Mouse (Mus musculus) hindbrain, postnatal 0 days (tissue): ENCODE results near the gene Med31. TPM values are rescaled to one million over a fixed set of nuclear protein-coding genes. Genes with fewer than 3 reads are reported as not detected.
A peak's percentile ranks its signal among the peaks of the same experiment; 100 is the strongest.
"Not testable (repeated sequence)": the region's sequence is repeated elsewhere in the genome, so short reads cannot be mapped to it uniquely, and the experiment has no call there.

ENCODE experiments used
- ATAC-seq: fragments of 200-750 bp; cut with Nextera tagmentation; 2 replicates; pipeline ENCODE4 v1.8.0; 2017; ENCODE audit warnings: mild to moderate bottlenecking, moderate TSS enrichment, moderate library complexity
- DNase-seq: peaks from one replicate; pipeline ENCODE4 v3.0.0-alpha.2; 2015; ENCODE audit warnings: low spot score
- H3K27ac ChIP-seq: fragments of 300-500 bp; sonication (generic); 2 replicates; pipeline ENCODE4 v1.5.1; 2014; ENCODE audit warnings: mild to moderate bottlenecking
- H3K27me3 ChIP-seq: fragments of 300-500 bp; sonication (generic); 2 replicates; pipeline ENCODE4 v1.6.1; 2014; ENCODE audit warnings: low read length, mixed read lengths; ENCODE audit not compliant: insufficient read depth
- H3K36me3 ChIP-seq: fragments of 300-500 bp; sonication (generic); 2 replicates; pipeline ENCODE4 v1.6.1; 2014; ENCODE audit warnings: low read length, mixed read lengths; ENCODE audit not compliant: insufficient read depth
- H3K4me1 ChIP-seq: fragments of 300-500 bp; sonication (generic); 2 replicates; pipeline ENCODE4 v1.6.1; 2014; ENCODE audit warnings: antibody characterized with exemption, low read length, mixed read lengths; ENCODE audit not compliant: insufficient read depth
- H3K4me2 ChIP-seq: fragments of 300-500 bp; sonication (generic); 2 replicates; pipeline ENCODE4 v1.6.1; 2014; ENCODE audit warnings: low read depth, mild to moderate bottlenecking, low read length, moderate library complexity, mixed read lengths
- H3K4me3 ChIP-seq: fragments of 300-500 bp; sonication (generic); 2 replicates; pipeline ENCODE4 v1.5.1; 2014; ENCODE audit warnings: low read length
- H3K9ac ChIP-seq: fragments of 300-500 bp; sonication (generic); replicated peaks from 2 replicates; pipeline ENCODE4 v1.6.1; 2014; ENCODE audit warnings: mild to moderate bottlenecking, low read length, moderate library complexity, mixed read lengths
- H3K9me3 ChIP-seq: fragments of 300-500 bp; sonication (generic); 2 replicates; pipeline ENCODE4 v1.6.1; 2016; ENCODE audit warnings: low read length, mixed read lengths
- CTCF ChIP-seq: IDR thresholded peaks from 2 replicates; pipeline ENCODE4 v1.5.1; 2016; ENCODE audit warnings: antibody characterized with exemption, control low read depth, low read depth
- WGBS: fragments of 180-500 bp; shearing (Covaris S2); extraction: QIAGEN DNeasy Blood & Tissue Kit; methylation state at CpG from one replicate; pipeline ENCODE4 v1.1.7; 2014; 5-methylcytosine and 5-hydroxymethylcytosine counted together
- polyA plus RNA-seq: library from polyadenylated mRNA; unstranded; fragments of >200 nt; fragmentation: Nextera tagmentation; extraction: Ambion mirVana; gene quantifications from 2 replicates; pipeline ENCODE4 v1.2.1, GENCODE M21; 2015
- total RNA-seq: library from RNA; depleted of rRNA; stranded (reverse); fragments of >200 nt; gene quantifications from 2 replicates; pipeline ENCODE4 v1.2.3, GENCODE M21; 2014

Med31 gene
- total and polyA plus RNA-seq, 2 experiments from 2014 or later: 20.3 to 39.5 TPM

GRCm38 (mm10) chr11:72180556-72180955 is 34.8 kb downstream of the Med31 start:
- Histone ChIP-seq H3K9ac (no peak overlapping the region), H3K4me1 (no peaks in the 10 kb centered on the region), H3K36me3 (peaks cover 22% of the 10 kb centered on the region; the same call in 1 of the 2 replicates), H3K4me3 (no peak overlapping the region), H3K9me3 (no peaks in the 10 kb centered on the region), H3K27ac (no peak overlapping the region), H3K4me2 (no peak overlapping the region), H3K27me3 (no peaks in the 10 kb centered on the region)
- DNase-seq: no peak
- ATAC-seq: no peak
- no peak for TF ChIP-seq CTCF
- WGBS: 94% methylated on average over 5 of the region's 5 CpGs

DNA sequence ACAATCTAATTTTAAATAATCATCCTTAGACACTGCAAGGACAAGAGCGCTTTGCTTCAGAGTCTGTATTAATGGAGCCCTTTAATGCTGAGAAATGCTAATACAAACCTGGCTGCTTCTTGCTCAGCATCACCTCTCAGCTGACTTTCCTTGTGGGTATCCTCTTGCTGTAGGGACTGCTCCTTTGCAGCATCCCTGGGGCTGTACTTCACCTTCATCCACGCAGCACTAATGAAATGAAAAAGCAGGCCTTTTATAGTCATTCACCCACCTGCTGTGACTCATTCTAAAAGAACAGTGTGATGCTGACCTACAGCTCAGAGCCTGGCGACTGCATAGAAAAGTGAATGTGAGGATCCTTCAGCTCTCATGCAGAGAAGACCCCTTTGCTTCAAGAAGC is 38.8 kb downstream of the Med31 start:
- DNase-seq (peak; percentile 18), ATAC-seq (no peak)
- no peak overlapping the region for H3K27ac ChIP-seq
- H3K4me3 ChIP-seq: no peak overlapping the region
- H3K9me3 ChIP-seq: no peaks in the 10 kb centered on the region
- no peak overlapping the region for H3K4me2 ChIP-seq
- no peaks in the 10 kb centered on the region for H3K4me1 ChIP-seq
- 22% methylated on average over 3 of the region's 3 CpGs for WGBS
- no peak overlapping the region for H3K9ac ChIP-seq
- TF ChIP-seq CTCF: no peak
- H3K27me3 ChIP-seq: no peaks in the 10 kb centered on the region
- H3K36me3 ChIP-seq: peaks cover 32% of the 10 kb centered on the region; the same call in 1 of the 2 replicates

GRCm38 (mm10) chr11:72175966-72176365 is 39.4 kb downstream of the Med31 start:
- ATAC-seq (no peak), DNase-seq (no peak)
- 64% methylated on average over 5 of the region's 5 CpGs for WGBS
- H3K9ac ChIP-seq: no peak overlapping the region
- H3K4me1 ChIP-seq: no peaks in the 10 kb centered on the region
- no peak overlapping the region for H3K4me2 ChIP-seq
- H3K27ac ChIP-seq: no peak overlapping the region
- no peak overlapping the region for H3K4me3 ChIP-seq
- H3K9me3 ChIP-seq: no peaks in the 10 kb centered on the region
- peaks cover 30% of the 10 kb centered on the region; the same call in 1 of the 2 replicates for H3K36me3 ChIP-seq
- H3K27me3 ChIP-seq: no peaks in the 10 kb centered on the region
- TF ChIP-seq CTCF: no peak

GRCm38 (mm10) chr11:72174721-72175120 is 40.7 kb downstream of the Med31 start:
- no peaks in the 10 kb centered on the region for H3K9me3 ChIP-seq
- H3K4me2 ChIP-seq: no peak overlapping the region
- no peak overlapping the region for H3K27ac ChIP-seq
- H3K36me3 ChIP-seq: peaks cover 30% of the 10 kb centered on the region; the same call in 1 of the 2 replicates
- no peaks in the 10 kb centered on the region for H3K27me3 ChIP-seq
- no peaks in the 10 kb centered on the region for H3K4me1 ChIP-seq
- H3K9ac ChIP-seq: no peak overlapping the region
- no peak overlapping the region for H3K4me3 ChIP-seq
- no peak for DNase-seq
- TF ChIP-seq CTCF: no peak
- ATAC-seq: no peak
- WGBS: 95% methylated on average over 6 of the region's 6 CpGs

- no peak for ATAC-seq
- peaks cover 28% of the 10 kb centered on the region for H3K36me3 ChIP-seq
- H3K4me3 ChIP-seq: no peak overlapping the region
- H3K27ac ChIP-seq: no peak overlapping the region
- no peaks in the 10 kb centered on the region for H3K4me1 ChIP-seq
- DNase-seq: no peak
- TF ChIP-seq CTCF: no peak
- H3K9ac ChIP-seq: no peak overlapping the region
- H3K4me2 ChIP-seq: no peak overlapping the region
- WGBS: 71% methylated on average over 5 of the region's 5 CpGs
- H3K9me3 ChIP-seq: no peaks in the 10 kb centered on the region
- H3K27me3 ChIP-seq: no peaks in the 10 kb centered on the region
Measured at GRCm38 (mm10) chr11:72173506-72173905, 41.9 kb downstream of the Med31 start.

DNA sequence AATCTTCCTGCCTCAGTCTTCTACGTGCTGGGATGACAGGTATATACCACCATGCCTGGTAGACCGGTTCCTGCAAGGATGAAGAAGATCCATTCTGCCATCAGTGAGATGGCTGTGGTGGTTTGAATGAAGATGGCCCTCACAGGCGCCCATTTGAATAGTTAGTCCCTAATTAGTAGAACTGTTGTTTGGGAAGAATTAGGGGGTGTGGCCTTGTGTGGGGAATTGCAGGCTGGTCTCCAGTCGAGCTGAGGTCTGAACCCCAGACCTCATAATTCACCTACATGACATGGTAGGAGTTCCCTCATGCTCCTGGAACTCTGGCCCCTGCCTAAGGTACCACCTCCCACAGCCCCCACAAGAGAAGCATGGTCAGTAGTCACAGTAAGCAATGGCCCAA is 43.5 kb downstream of the Med31 start:
- H3K36me3 ChIP-seq: peaks cover 33% of the 10 kb centered on the region
- H3K27me3 ChIP-seq, H3K9ac ChIP-seq, H3K4me3 ChIP-seq, DNase-seq, H3K27ac ChIP-seq, H3K9me3 ChIP-seq, H3K4me1 ChIP-seq, H3K4me2 ChIP-seq, ATAC-seq: not testable (repeated sequence)
- 73% methylated on average over 4 of the region's 4 CpGs for WGBS

DNA sequence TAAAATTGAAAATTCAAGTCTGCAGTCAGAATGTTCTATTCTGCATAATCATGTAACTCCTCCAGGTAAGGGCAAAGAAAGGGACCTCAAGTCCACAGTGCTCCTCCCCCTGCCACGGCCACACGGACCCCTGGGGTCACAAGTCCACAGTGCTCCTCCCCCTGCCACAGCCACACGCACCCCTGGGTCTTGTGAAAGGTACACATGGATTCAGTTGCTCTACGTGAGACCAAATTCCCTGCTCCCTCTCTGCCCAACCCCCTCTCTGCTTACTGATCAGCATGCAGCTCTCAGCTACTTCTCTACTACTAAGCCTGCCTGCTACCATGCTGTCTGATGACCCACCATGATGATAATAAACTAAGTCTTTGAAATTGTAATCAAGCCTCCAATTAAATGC is 45.5 kb downstream of the Med31 start:
- Histone ChIP-seq H3K4me1 (no peaks in the 10 kb centered on the region), H3K4me3 (no peak overlapping the region), H3K4me2 (no peak overlapping the region), H3K9ac (no peak overlapping the region), H3K27me3 (no peaks in the 10 kb centered on the region), H3K36me3 (peaks cover 40% of the 10 kb centered on the region), H3K27ac (no peak overlapping the region), H3K9me3 (no peaks in the 10 kb centered on the region)
- DNase-seq: no peak
- no peak for ATAC-seq
- 89% methylated on average over 4 of the region's 4 CpGs for WGBS
- no peak for TF ChIP-seq CTCF
